Mouse (Mus musculus) thymus, adult 2 months (tissue): ENCODE data around the gene Radil.

Experiments
- CTCF ChIP-seq: fragments of 200-500 bp; IDR thresholded peaks from 2 replicates; pipeline ENCODE4 v1.5.1; 2012; ENCODE audit warnings: mild to moderate bottlenecking, control low read depth, low read length, moderate library complexity, borderline replicate concordance; ENCODE audit not compliant: control insufficient read depth, poor library complexity, insufficient read depth; ENCODE audit errors: extremely low read depth
- POLR2A ChIP-seq: fragments of 200-500 bp; IDR thresholded peaks from 2 replicates; pipeline ENCODE4 v1.6.1; 2012; ENCODE audit warnings: mild to moderate bottlenecking, low read length, control low read depth, moderate library complexity; ENCODE audit not compliant: control insufficient read depth, poor library complexity, insufficient read depth; ENCODE audit errors: extremely low read depth

GRCm38 (mm10) chr5:142473696-142474095, 77.2 kb downstream of the Radil start:
- TF ChIP-seq POLR2A (no peak), CTCF (no peak)
